Mouse (Mus musculus): ENCODE results near the gene Zbtb24. TPM values are rescaled to one million over a fixed set of nuclear protein-coding genes. Genes with fewer than 3 reads are reported as not detected.

The Zbtb24 gene
- total and polyA plus RNA-seq, 3 experiments: 6.0 to 7.9 (median 6.9) TPM

DNA sequence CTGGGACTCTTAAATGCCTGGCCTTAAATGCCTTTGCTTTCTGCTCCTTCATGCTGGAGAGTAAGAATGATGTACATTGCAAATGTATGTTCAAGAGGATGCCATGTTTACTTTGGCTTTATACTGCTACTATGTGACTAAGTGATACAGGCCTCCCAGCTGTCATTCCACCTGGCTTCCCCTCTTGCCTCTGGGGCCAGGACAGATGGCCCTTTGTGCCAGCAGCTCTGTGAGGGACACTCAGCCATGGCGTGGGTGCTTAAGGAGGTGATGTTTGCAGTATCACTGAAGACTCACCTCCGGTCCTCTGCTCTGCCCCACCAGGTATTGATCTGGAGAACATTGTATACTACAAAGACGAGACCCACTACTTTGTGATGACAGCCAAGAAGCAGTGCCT, 29.8 kb downstream of the Zbtb24 start:
- Histone ChIP-seq H3K79me2 (replicated peaks; ENCODE audit: control insufficient read depth, insufficient read depth, low read length) (no peaks in the 10 kb centered on the region), H3K4me1 (ENCODE audit: control insufficient read depth, insufficient read depth, low read length) (peaks cover 9% of the 10 kb centered on the region), H3K27ac (no peak overlapping the region), H3K27me3 (ENCODE audit: control insufficient read depth, insufficient read depth, low read length) (no peaks in the 10 kb centered on the region), H3K36me3 (ENCODE audit: control insufficient read depth, insufficient read depth, low read length) (peaks cover under 1% of the 10 kb centered on the region; the same call in 1 of the 2 replicates), H3K4me3 (no peak overlapping the region), H3K9ac (ENCODE audit: low read depth, low read length) (no peak overlapping the region)
- DNase-seq: no peak
- TF ChIP-seq CTCF (IDR thresholded peaks at IDR 0.05) (no peak), EP300 (IDR thresholded peaks at IDR 0.05; ENCODE audit: insufficient read depth, low read depth, low read length) (no peak), POLR2A (IDR thresholded peaks at IDR 0.05; ENCODE audit: insufficient read depth, low read depth, low read length) (no peak)
- WGBS: 89% methylated on average over 3 of the region's 3 CpGs
- intact Hi-C loops (cut with DNase I): no loop called here

DNA sequence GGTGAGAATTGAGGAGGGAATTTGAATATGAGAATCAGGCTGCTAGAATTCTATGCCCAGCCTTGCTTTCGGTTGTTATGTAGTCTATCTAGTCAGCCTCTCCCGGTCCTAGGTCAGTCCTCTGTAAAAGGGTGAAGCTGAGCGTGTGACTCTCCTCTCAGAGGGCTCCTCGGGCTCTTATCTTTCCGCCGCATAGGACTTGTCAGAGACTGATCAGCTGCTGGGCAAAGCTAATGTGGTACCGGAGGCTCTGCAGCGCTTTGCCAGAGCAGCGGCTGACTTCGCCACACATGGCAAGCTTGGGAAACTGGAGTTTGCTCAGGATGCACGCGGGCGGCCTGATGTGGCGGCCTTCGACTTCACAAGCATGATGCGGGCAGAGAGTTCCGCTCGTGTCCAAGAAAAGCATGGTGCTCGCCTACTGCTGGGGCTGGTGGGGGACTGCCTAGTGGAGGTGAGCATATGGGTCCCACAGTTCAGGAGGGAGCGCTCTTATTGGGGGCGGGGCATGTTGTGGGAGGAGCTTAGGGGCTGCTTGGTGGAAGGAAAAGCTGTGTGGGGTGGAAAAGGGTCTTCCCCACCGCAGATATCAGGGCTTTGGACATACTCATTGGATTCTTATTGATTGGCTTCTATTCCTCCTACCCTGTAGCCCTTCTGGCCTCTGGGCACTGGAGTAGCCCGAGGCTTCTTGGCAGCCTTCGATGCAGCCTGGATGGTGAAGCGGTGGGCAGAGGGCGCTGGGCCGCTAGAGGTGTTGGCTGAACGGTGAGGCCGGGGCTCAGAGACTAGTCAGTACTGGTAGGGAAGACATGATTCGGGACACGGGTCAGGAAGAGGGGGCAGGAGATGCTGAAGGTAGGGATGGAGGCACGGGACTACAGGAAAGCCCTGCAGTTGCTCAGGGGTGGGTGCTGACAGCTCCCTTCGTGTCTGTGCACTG, 31.0 kb downstream of the Zbtb24 start:
- 65% methylated on average over 33 of the region's 33 CpGs for WGBS
- Histone ChIP-seq H3K4me3 (no peak overlapping the region), H3K79me2 (replicated peaks; ENCODE audit: control insufficient read depth, insufficient read depth, low read length) (no peaks in the 10 kb centered on the region; the same call in 1 of the 2 replicates), H3K27ac (no peak overlapping the region), H3K36me3 (ENCODE audit: control insufficient read depth, insufficient read depth, low read length) (no peaks in the 10 kb centered on the region), H3K27me3 (ENCODE audit: control insufficient read depth, insufficient read depth, low read length) (no peaks in the 10 kb centered on the region), H3K9ac (ENCODE audit: low read depth, low read length) (no peak overlapping the region), H3K4me1 (ENCODE audit: control insufficient read depth, insufficient read depth, low read length) (peaks cover 2% of the 10 kb centered on the region)
- DNase-seq: no peak
- TF ChIP-seq POLR2A (IDR thresholded peaks at IDR 0.05; ENCODE audit: insufficient read depth, low read depth, low read length): no peak
- no peak for TF ChIP-seq CTCF (IDR thresholded peaks at IDR 0.05)
- TF ChIP-seq EP300 (IDR thresholded peaks at IDR 0.05; ENCODE audit: insufficient read depth, low read depth, low read length): no peak
- intact Hi-C loops (cut with DNase I): no loop called here

DNA sequence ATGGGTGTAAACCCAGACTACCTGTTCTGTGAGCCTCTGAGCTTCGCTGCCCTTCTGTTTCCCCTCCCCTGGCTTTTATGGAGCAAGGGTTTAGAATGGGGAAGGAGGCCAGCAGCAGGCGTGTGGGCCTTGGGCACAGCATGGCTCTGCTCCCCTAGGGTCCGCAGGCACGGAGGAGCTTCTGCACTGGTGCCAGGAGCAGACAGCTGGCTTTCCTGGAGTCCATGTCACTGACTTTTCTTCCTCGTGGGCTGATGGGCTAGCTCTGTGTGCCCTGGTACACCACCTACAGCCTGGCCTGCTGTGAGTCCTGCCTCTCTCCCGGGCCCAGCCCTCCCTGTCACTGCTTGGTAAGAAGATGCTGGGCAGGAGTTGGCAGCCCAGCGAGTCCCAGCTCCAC, 32.3 kb downstream of the Zbtb24 start:
- no peak for TF ChIP-seq EP300 (IDR thresholded peaks at IDR 0.05; ENCODE audit: insufficient read depth, low read depth, low read length)
- no peak for TF ChIP-seq CTCF (IDR thresholded peaks at IDR 0.05)
- TF ChIP-seq POLR2A (IDR thresholded peaks at IDR 0.05; ENCODE audit: insufficient read depth, low read depth, low read length): no peak
- no peak overlapping the region for H3K27ac ChIP-seq
- H3K27me3 ChIP-seq (ENCODE audit: control insufficient read depth, insufficient read depth, low read length): no peaks in the 10 kb centered on the region
- DNase-seq: no peak
- intact Hi-C loops (cut with DNase I): no loop called here
- WGBS: 88% methylated on average over 7 of the region's 7 CpGs
- no peaks in the 10 kb centered on the region; the same call in 1 of the 2 replicates for H3K79me2 ChIP-seq (replicated peaks; ENCODE audit: control insufficient read depth, insufficient read depth, low read length)
- no peak overlapping the region for H3K4me3 ChIP-seq
- no peaks in the 10 kb centered on the region for H3K4me1 ChIP-seq (ENCODE audit: control insufficient read depth, insufficient read depth, low read length)
- no peak overlapping the region for H3K9ac ChIP-seq (ENCODE audit: low read depth, low read length)
- no peaks in the 10 kb centered on the region for H3K36me3 ChIP-seq (ENCODE audit: control insufficient read depth, insufficient read depth, low read length)

DNA sequence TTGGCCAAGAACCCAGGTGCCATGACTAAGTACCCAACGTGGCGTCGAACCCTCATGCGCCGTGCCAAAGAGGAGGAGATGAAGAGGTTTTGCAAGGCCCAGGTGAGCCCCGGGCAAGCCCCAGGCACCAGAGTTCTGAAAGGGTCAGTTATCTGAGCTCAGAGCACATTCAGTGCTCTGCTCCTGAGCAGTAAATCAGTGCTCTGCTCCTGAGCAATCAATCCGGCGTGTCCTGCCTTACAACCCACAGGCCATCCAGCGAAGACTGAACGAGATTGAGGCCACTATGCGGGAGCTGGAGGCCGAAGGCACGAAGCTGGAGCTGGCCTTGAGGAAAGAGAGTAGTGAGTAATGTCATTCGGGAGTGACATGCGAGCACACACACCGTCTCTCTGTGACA, 35.6 kb downstream of the Zbtb24 start:
- H3K27ac ChIP-seq: no peak overlapping the region
- H3K79me2 ChIP-seq (replicated peaks; ENCODE audit: control insufficient read depth, insufficient read depth, low read length): no peaks in the 10 kb centered on the region; the same call in 1 of the 2 replicates
- 93% methylated on average over 16 of the region's 16 CpGs for WGBS
- no peak for TF ChIP-seq CTCF (IDR thresholded peaks at IDR 0.05)
- TF ChIP-seq POLR2A (IDR thresholded peaks at IDR 0.05; ENCODE audit: insufficient read depth, low read depth, low read length): no peak
- no peak for TF ChIP-seq EP300 (IDR thresholded peaks at IDR 0.05; ENCODE audit: insufficient read depth, low read depth, low read length)
- H3K27me3 ChIP-seq (ENCODE audit: control insufficient read depth, insufficient read depth, low read length): no peaks in the 10 kb centered on the region
- intact Hi-C loops (cut with DNase I): no loop called here
- DNase-seq: no peak
- no peak overlapping the region for H3K4me3 ChIP-seq
- H3K4me1 ChIP-seq (ENCODE audit: control insufficient read depth, insufficient read depth, low read length): peaks cover 7% of the 10 kb centered on the region
- no peaks in the 10 kb centered on the region for H3K36me3 ChIP-seq (ENCODE audit: control insufficient read depth, insufficient read depth, low read length)
- H3K9ac ChIP-seq (ENCODE audit: low read depth, low read length): no peak overlapping the region

DNA sequence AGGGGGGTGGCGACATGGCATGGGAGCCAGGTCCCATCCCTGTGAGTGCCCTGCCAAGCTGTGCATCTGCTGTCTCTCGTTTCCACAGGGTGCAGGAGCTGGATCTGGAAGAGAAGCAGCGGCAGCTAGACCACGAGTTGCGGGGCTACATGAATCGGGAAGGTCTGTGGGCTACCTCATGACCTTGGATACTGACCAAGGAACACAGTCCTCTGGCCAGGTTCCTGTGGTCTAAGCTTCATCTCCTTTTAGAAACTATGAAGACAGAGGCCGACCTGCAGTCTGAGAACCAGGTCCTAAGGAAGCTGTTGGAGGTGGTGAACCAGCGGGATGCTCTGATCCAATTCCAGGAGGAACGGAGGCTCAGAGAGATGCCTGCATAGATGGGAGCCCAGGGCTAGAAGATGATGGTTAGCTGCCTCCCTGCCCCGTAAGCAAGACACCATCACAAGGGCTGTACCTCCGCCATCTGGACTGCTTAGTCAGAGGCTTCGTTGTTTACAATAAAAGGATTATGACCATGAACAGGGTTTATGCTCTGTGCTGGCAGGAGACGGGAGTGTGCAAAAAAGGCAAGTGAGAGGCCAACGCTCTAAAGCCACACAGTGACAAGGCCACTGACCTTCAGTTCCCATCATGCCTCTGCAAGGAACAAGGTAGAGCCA, 36.5 kb downstream of the Zbtb24 start:
- 75% methylated on average over 14 of the region's 14 CpGs for WGBS
- intact Hi-C loops (cut with DNase I): no loop called here
- no peak overlapping the region for H3K4me3 ChIP-seq
- H3K27ac ChIP-seq: no peak overlapping the region
- H3K9ac ChIP-seq (ENCODE audit: low read depth, low read length): no peak overlapping the region
- H3K79me2 ChIP-seq (replicated peaks; ENCODE audit: control insufficient read depth, insufficient read depth, low read length): no peaks in the 10 kb centered on the region; the same call in 1 of the 2 replicates
- DNase-seq: no peak
- no peaks in the 10 kb centered on the region for H3K36me3 ChIP-seq (ENCODE audit: control insufficient read depth, insufficient read depth, low read length)
- TF ChIP-seq POLR2A (IDR thresholded peaks at IDR 0.05; ENCODE audit: insufficient read depth, low read depth, low read length) (no peak), EP300 (IDR thresholded peaks at IDR 0.05; ENCODE audit: insufficient read depth, low read depth, low read length) (no peak)
- no peaks in the 10 kb centered on the region for H3K27me3 ChIP-seq (ENCODE audit: control insufficient read depth, insufficient read depth, low read length)
- H3K4me1 ChIP-seq (ENCODE audit: control insufficient read depth, insufficient read depth, low read length): peaks cover 7% of the 10 kb centered on the region
